Mouse (Mus musculus) right cerebral cortex, postnatal 36 days (tissue): ENCODE data around the gene Ensa.
A peak's percentile ranks its signal among the peaks of the same experiment; 100 is the strongest.
"Not testable (repeated sequence)": the region's sequence is repeated elsewhere in the genome, so short reads cannot be mapped to it uniquely, and the experiment has no call there.

Experiments used
- DNase-seq, 2 experiments: peaks; one replicate each; pipeline ENCODE4 v3.0.0; 2022; ENCODE audit warnings: low spot score in 2 of 2, mixed read lengths in 1 of 2

The Ensa gene

DNA sequence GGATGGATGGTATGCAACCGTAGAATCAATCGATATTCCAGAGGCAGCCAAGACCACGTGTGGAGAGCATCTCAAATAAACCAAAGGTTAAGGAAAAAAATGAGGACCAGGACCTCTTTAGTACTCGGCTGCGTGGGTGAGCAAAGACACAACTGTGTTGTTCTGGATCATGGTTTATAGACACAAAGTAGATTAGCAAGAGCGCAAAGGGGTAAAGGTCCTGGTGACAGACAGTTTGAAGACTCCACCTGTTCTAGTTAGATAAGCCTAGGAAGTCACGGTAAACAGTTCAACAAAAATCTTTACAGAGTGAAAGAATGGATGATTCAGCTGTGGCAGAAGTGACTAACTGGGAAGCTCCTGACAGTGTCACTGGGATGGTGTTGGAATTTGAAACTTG, 18.3 kb downstream of the Ensa start:
- DNase-seq = no peak

- DNase-seq = no peak
Observed at GRCm38 (mm10) chr3:95645313-95646235, 20.8 kb downstream of the Ensa start.

DNA sequence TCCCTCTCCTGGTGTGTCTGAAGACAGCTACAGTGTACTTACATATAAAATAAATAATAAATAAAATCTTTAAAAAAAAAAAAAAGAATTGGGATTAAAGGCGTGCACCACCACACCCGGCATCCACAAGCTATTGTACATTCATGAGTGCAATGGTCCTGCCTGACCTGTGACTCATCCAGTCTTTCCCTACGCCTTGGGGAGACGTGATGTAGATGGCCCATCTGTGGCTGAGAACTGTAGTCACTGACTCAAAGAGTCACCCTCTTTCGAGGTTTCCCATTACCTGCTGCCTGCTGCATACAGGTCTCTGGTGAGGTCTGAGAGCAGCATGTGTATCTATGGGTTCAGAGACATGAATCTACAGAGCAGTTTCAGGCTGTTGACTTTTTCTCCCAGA, 23.2 kb downstream of the Ensa start:
- no peak for DNase-seq

GRCm38 (mm10) chr3:95650276-95651032, 25.7 kb downstream of the Ensa start:
- DNase-seq = no peak

DNA sequence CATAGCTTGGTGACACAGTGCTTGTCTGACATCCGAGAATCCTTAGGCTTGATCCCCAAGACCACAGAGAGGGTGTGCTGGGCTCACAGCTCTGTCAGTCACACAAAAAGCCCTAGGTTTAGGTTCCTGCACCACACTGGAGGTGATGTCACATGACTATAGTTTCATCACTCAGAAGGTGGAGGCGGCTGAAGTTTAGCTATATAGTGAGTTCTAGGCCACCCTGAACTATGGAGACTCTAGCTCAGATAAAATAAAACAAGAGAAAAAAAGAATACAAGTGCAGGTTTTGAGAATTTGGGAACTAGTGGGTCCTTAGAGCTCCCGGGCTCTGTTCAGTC, 26.2 kb downstream of the Ensa start:
- DNase-seq = no peak

DNA sequence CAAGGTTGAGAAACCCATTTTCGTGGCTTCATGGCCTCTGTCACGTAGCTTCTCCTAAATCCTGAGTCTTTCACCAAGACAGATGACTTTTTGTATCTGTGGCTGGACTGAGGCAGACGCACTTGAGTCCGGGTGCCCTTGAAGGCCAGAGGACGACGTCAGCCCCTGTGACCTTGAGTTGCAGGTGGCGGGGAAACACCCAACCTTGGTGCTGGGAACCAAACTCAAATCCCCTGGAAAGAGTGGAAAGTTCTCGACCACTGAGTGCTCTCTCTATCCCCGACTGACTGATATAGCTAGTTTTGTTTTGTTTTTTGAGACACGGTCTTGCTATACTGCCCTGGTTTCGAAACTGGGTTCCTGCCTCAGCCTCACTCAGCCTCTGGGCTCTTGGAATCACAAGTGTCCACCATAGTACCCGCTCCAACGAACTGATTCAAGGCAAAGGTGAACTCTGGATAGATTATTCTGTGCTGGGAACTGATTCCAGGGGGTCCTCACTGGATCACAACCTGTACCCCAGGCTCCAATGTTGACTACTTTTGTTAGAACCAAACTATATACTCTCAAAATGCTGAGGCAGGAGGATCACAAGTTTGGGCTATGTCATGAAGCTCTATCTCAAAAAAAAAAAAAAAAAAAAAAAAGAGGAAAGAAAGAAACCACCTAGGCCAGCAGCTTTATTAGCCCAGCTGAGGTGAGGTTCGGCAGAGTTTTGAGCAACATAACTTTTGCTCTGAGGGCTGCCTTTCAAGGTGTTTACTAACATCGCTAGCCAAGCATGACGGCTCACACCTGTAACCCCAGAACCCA, 26.8 kb downstream of the Ensa start:
- no peak for DNase-seq

GRCm38 (mm10) chr3:95652204-95652811, 27.5 kb downstream of the Ensa start:
- DNase-seq = no peak

- no peak for DNase-seq
Observed at GRCm38 (mm10) chr3:95652871-95653270, 28.1 kb downstream of the Ensa start.

GRCm38 (mm10) chr3:95653473-95654034, 28.8 kb downstream of the Ensa start:
- no peak for DNase-seq

DNA sequence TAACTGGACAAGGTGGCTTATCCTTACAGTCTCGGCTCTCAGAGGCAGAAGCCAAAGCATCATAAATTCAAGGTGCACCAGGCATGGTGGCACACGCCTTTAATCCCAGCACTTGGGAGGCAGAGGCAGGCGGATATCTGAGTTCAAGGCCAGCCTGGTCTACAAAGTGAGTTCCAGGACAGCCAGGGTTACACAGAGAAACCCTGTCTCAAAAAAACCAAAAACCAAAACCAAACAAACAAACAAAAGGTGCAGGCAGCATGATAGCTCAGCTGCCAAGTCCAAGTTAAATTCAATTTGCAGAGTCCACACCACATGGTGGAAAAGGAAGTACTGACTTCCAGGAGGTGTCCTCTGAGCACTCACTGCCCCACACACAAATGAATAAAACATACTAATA, 29.6 kb downstream of the Ensa start:
- not testable (repeated sequence) for DNase-seq

GRCm38 (mm10) chr3:95655437-95655836, 30.6 kb downstream of the Ensa start:
- DNase-seq = no peak

DNA sequence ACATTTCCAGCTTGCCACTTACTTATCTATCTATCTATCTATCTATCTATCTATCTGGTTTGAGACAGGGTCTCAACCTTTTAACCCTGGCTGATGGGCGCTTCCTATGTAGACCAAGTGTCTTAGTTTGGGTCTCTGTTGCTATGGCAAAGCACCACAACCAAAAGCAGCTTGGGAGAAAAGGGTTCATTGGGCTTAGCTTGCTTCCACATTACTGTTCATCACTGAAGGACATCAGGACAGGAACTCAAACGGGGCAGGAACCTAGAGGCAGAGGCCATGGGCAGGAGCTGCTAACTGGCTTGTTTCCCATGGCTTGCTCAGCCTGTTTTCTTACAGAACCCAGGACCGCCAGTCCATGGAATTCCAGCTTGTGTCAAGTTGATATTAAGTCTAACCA, 32.3 kb downstream of the Ensa start:
- no peak for DNase-seq

DNA sequence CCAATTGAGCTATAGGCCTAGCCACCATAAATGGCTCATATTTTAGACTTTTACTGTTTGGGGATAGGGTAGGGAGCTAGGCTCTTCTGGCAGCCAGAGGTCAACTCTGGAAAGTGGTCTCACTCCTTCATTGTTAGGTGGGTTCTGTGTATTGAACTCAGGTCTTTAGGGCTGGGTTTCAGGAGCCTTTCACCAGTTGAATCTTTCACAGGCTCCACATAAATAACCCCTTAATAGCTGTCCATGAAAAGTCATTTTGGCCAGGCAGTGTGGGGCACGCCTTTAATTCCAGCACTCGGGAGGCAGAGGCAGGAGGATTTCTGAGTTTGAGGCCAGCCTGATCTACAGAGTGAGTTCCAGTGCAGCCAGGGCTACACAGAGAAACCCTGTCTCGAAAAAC, 32.9 kb downstream of the Ensa start:
- DNase-seq = no peak

GRCm38 (mm10) chr3:95658236-95658867, 33.6 kb downstream of the Ensa start, which contains the start of gene Mcl1:
Gene Mcl1 (plus strand): TSS chr3:95658788.
- DNase-seq = peak; percentile 89 to 91

DNA sequence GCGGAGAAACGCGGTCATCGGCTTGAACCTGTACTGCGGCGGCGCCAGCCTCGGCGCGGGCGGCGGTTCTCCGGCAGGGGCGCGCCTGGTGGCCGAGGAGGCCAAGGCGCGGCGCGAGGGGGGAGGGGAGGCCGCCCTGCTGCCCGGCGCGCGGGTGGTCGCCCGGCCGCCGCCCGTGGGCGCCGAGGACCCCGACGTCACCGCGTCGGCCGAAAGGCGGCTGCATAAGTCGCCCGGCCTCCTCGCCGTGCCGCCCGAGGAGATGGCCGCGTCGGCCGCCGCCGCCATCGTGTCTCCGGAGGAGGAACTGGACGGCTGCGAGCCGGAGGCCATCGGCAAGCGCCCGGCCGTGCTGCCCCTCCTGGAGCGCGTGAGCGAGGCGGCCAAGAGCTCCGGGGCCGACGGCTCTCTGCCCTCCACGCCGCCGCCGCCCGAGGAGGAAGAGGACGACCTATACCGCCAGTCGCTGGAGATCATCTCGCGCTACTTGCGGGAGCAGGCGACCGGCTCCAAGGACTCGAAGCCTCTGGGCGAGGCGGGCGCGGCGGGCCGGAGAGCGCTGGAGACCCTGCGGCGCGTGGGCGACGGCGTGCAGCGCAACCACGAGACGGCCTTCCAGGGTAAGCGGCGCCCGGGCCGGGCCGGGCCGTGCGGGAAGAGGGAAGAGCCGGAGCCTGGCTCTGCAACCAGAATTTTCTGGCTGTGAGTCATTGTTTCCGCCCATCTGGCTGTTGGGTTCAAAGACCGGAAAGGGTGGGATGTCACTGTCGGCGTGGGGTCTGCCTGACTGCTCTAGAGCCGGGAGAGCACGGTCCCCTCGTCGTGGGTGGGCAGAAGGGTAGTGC, 34.3 kb downstream of the Ensa start:
- DNase-seq = peak; percentile 40 to 41

DNA sequence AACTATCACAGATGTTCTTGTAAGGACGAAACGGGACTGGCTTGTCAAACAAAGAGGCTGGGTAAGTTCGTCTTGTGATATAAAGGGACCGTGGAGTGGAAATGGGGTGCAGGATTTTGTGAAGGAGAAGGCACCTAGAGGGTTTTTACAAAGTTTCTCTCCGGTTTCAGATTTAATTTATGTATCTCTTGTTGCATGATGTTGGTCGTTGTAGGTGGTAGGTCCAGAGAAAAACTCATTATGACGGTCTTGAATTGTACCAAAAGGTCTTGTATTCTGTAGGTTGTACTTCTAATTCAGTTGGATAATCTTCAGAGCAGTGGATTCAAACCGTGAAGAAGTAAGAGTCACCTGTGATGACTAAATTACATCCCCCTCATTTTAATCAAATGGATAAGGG, 35.2 kb downstream of the Ensa start:
- no peak for DNase-seq

- no peak for DNase-seq
Observed at GRCm38 (mm10) chr3:95660788-95661478, 36.1 kb downstream of the Ensa start.

DNA sequence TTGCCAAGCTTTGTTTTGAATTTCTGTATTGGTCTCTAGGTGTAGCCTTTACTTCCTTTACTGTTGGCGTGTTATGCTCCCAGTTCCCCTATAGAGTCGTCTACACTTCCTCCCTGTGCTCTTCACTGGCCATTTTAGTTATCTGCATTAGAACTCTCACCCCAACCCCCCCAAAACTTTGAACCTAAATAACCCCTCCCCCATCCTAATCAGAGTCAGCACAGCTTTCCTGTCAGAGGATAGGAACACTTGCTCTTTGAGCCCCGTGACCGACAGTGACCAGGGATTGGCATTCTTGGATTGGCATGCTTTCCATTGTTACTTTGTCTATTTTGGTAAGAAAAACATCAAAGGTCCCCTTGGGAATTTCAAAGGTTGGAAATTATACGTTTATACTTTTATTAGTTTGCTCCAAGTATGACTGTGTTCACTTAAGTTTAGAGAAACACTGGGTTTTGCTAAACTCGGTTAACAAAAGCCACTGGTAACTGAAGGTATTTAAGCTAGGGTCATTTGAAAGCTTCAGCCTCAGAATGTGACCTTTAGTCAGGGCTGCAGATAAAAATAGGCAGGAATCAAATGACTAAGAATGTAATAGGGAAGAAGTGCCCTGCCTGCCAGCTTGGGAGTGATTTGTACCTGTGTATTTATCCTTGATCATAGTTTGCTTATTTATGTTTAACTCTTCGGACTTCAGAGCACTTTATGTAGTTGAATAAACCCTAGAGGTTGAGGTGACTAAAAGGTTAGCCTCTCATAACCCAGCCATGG, 37.3 kb downstream of the Ensa start:
- DNase-seq = no peak
